Mouse (Mus musculus) ES-E14 (cell line): ENCODE measurements around the gene Atpaf2. TPM values are rescaled to one million over a fixed set of nuclear protein-coding genes. Genes with fewer than 3 reads are reported as not detected.
A peak's percentile ranks its signal among the peaks of the same experiment; 100 is the strongest.

ENCODE experiments used
- DNase-seq: peaks from one replicate; pipeline ENCODE4 v3.0.0-alpha.2; 2013; ENCODE audit warnings: low read depth, low spot score
- H3K27ac ChIP-seq: 2 replicates; pipeline ENCODE4 v1.5.1; 2012; ENCODE audit warnings: low read depth, mild to moderate bottlenecking, low read length, moderate library complexity, mixed read lengths; ENCODE audit not compliant: poor library complexity, insufficient read depth, severe bottlenecking
- H3K36me3 ChIP-seq: 2 replicates; pipeline ENCODE4 v1.6.1; 2012; ENCODE audit warnings: mild to moderate bottlenecking, low read length, moderate library complexity, mixed read lengths; ENCODE audit not compliant: control insufficient read depth, poor library complexity, insufficient read depth, severe bottlenecking
- H3K4me1 ChIP-seq, 2 experiments: fragments of 150-350 bp in 1 of 2; sonication (generic) in 1 of 2; 2 replicates each; pipeline ENCODE4 v1.6.1; 2012; ENCODE audit warnings: low read length in 2 of 2, mild to moderate bottlenecking in 1 of 2, mixed read lengths in 1 of 2; ENCODE audit not compliant: control insufficient read depth in 2 of 2, insufficient read depth in 2 of 2, poor library complexity in 1 of 2
- H3K4me3 ChIP-seq, 2 experiments: fragments of 150-350 bp in 1 of 2; sonication (generic) in 1 of 2; 2 replicates each; pipeline ENCODE4 v1.5.1; 2012; ENCODE audit warnings: low read length in 2 of 2, low read depth in 1 of 2, mild to moderate bottlenecking in 1 of 2, mixed read lengths in 1 of 2; ENCODE audit not compliant: insufficient read depth in 1 of 2, poor library complexity in 1 of 2, severe bottlenecking in 1 of 2
- H3K9ac ChIP-seq: 2 replicates; pipeline ENCODE4 v1.6.1; 2012; ENCODE audit warnings: low read depth, mild to moderate bottlenecking, low read length, mixed read lengths; ENCODE audit not compliant: poor library complexity, insufficient read depth, severe bottlenecking
- H3K9me3 ChIP-seq: fragments of 150-350 bp; sonication (generic); 2 replicates; pipeline ENCODE4 v1.6.1; 2012; ENCODE audit warnings: low read depth, mild to moderate bottlenecking, low read length; ENCODE audit not compliant: control insufficient read depth, insufficient read depth
- CHD2 ChIP-seq: IDR thresholded peaks from 2 replicates; pipeline ENCODE4 v1.6.1; 2014; ENCODE audit warnings: mild to moderate bottlenecking, low read depth, low read length, inconsistent platforms
- HCFC1 ChIP-seq: IDR thresholded peaks from 2 replicates; pipeline ENCODE4 v1.6.1; 2012; ENCODE audit warnings: low read length, inconsistent platforms, borderline replicate concordance; ENCODE audit not compliant: insufficient read depth
- MAFK ChIP-seq: IDR thresholded peaks from 2 replicates; pipeline ENCODE4 v1.6.1; 2014; ENCODE audit warnings: mild to moderate bottlenecking, low read depth, low read length, inconsistent platforms; ENCODE audit not compliant: insufficient read depth
- ZC3H11A ChIP-seq: IDR thresholded peaks from 2 replicates; pipeline ENCODE4 v1.6.1; 2012; ENCODE audit warnings: low read depth, mild to moderate bottlenecking, inconsistent platforms, low read length, borderline replicate concordance
- ZNF384 ChIP-seq: IDR thresholded peaks from 2 replicates; pipeline ENCODE4 v1.6.1; 2012; ENCODE audit warnings: low read depth, low read length, inconsistent platforms
- in situ Hi-C, 2 experiments: fragments of 600-800 bp; cut with MboI; formaldehyde crosslinking; loops; one replicate each; pipeline ENCODE4 v1.15.1; 2025; ENCODE audit warnings: low sequenced_read_pairs in 2 of 2, inconsistent platforms in 1 of 2; ENCODE audit not compliant: unreplicated experiment in 2 of 2
- total RNA-seq: library from RNA; depleted of rRNA; stranded (reverse); fragments of 300-350 nt; gene quantifications from 2 replicates; pipeline ENCODE4 v1.2.3, GENCODE M21; 2012; rRNA removed

The Atpaf2 gene
- total RNA-seq, 1 experiment: 34.3 TPM

DNA sequence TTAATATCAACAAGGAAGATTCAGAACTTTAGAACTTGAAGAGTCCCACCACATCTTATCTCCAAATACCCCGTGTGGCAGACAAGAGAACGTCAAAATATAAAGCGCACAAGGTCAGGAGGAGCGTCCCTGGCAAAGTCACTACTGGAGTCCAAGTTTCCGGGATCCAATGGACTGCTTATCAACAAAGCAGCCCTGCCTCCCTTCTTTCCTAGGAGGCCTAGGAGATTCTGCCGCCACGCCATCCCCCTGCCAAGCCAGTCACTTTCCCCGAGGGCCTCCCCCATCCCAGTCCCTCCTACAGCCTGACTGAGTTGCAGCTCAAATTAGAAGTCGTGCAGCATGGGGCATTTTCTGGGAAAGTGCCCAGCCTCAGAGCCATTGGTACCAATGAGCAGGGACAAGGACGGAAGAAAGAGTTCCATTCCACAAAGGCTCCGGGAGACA is 66.3 kb downstream of the Atpaf2 start:
- no peak for TF ChIP-seq HCFC1
- no peak for TF ChIP-seq ZNF384
- no peak for TF ChIP-seq CHD2
- TF ChIP-seq MAFK: no peak
- no peak for TF ChIP-seq ZC3H11A
- no peaks in the 10 kb centered on the region for H3K36me3 ChIP-seq
- DNase-seq: no peak
- in situ Hi-C loops: no loop called here
- H3K4me1 ChIP-seq: peaks cover 0 to 4% of the 10 kb centered on the region in 2 experiments; a peak in 1 of 4 replicates
- peak overlapping the region; percentile 69 for H3K9ac ChIP-seq
- no peak overlapping the region for H3K27ac ChIP-seq
- H3K4me3 ChIP-seq: peak overlapping the region; percentile 76 to 77
- no peaks in the 10 kb centered on the region for H3K9me3 ChIP-seq

DNA sequence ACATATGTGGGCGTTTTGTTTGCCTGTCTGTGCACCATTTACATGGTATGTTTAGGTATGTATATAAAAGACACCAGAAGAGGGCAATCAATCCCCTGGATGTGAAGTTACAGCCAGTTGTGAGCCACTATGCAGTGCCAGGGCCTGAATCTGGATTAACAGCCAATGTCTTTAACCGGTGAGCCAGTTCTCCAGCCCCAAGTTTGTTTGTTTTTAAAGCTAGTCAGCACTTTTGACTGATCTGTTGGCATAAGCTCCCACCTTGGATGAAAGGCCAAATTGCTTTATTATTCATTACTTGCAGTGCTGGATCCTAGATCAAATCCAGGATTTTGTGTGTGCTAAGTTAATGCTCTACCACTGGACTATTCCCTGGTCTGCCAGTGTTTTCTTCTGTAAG is 66.9 kb downstream of the Atpaf2 start:
- Histone ChIP-seq H3K36me3 (no peaks in the 10 kb centered on the region), H3K4me1 (peaks cover 0 to 4% of the 10 kb centered on the region in 2 experiments; a peak in 1 of 4 replicates), H3K4me3 (no peak overlapping the region), H3K9me3 (no peaks in the 10 kb centered on the region), H3K9ac (no peak overlapping the region), H3K27ac (no peak overlapping the region)
- TF ChIP-seq MAFK (0 out of 2 replicates have a peak, but pooled peaks have one; percentile 40), ZC3H11A (no peak)
- no peak for DNase-seq
- in situ Hi-C loops: no loop called here

Other genes with a start within 250 kb of the Atpaf2 start
- 136 and 236 TPM in 2 replicates for gene Srebf1, start 195.9 kb downstream of the Atpaf2 start, total RNA-seq
- gene Tom1l2, start 65.6 kb downstream of the Atpaf2 start, total RNA-seq: 9.3 and 10.4 TPM in 2 replicates
- 1.9 and 2.0 TPM in 2 replicates for gene Drc3, start 65.1 kb downstream of the Atpaf2 start, total RNA-seq
- 19.6 and 19.7 TPM in 2 replicates for gene Gid4, start 1.3 kb downstream of the Atpaf2 start, total RNA-seq
- 84.4 and 96.7 TPM in 2 replicates for gene Drg2, start 36.1 kb upstream of the Atpaf2 start, total RNA-seq
- 0.31 and 0.42 TPM in 2 replicates for gene Myo15, start 50.9 kb upstream of the Atpaf2 start, total RNA-seq
- 23.4 and 27.6 TPM in 2 replicates for gene Alkbh5, start 117.9 kb upstream of the Atpaf2 start, total RNA-seq